Mouse (Mus musculus) kidney, postnatal 0 days (tissue): ENCODE data around the gene H2-Eb1. TPM values are rescaled to one million over a fixed set of nuclear protein-coding genes. Genes with fewer than 3 reads are reported as not detected.

ENCODE experiments used
- ATAC-seq: fragments of 200-750 bp; cut with Nextera tagmentation; replicated peaks from 2 replicates; pipeline ENCODE4 v1.8.0; 2017; ENCODE audit warnings: low read depth, moderate number of reproducible peaks, moderate TSS enrichment, moderate library complexity; ENCODE audit not compliant: low FRiP score
- DNase-seq: peaks from one replicate; pipeline ENCODE4 v3.0.0-alpha.2; 2016; ENCODE audit warnings: low spot score
- H3K27ac ChIP-seq: fragments of 300-500 bp; sonication (generic); 2 replicates; pipeline ENCODE4 v1.5.1; 2014; ENCODE audit warnings: mild to moderate bottlenecking
- H3K27me3 ChIP-seq: fragments of 300-500 bp; sonication (generic); 2 replicates; pipeline ENCODE4 v1.6.1; 2014; ENCODE audit warnings: low read length, mixed read lengths; ENCODE audit not compliant: insufficient read depth
- H3K36me3 ChIP-seq: fragments of 300-500 bp; sonication (generic); 2 replicates; pipeline ENCODE4 v1.6.1; 2014; ENCODE audit warnings: low read length, mixed read lengths; ENCODE audit not compliant: insufficient read depth
- H3K4me1 ChIP-seq: fragments of 300-500 bp; sonication (generic); replicated peaks from 2 replicates; pipeline ENCODE4 v1.6.1; 2014; ENCODE audit warnings: antibody characterized with exemption, low read length, mixed read lengths; ENCODE audit not compliant: insufficient read depth
- H3K4me2 ChIP-seq: fragments of 300-500 bp; sonication (generic); 2 replicates; pipeline ENCODE4 v1.6.1; 2014; ENCODE audit warnings: mild to moderate bottlenecking, low read length, moderate library complexity, mixed read lengths
- H3K4me3 ChIP-seq: fragments of 300-500 bp; sonication (generic); replicated peaks from 2 replicates; pipeline ENCODE4 v1.5.1; 2014; ENCODE audit warnings: low read depth, low read length
- H3K9ac ChIP-seq: fragments of 300-500 bp; sonication (generic); 2 replicates; pipeline ENCODE4 v1.6.1; 2014; ENCODE audit warnings: low read depth, low read length
- H3K9me3 ChIP-seq: fragments of 300-500 bp; sonication (generic); replicated peaks from 2 replicates; pipeline ENCODE4 v1.6.1; 2016; ENCODE audit warnings: low read length, inconsistent platforms, mixed read lengths
- CTCF ChIP-seq: IDR thresholded peaks from 2 replicates; pipeline ENCODE4 v1.5.1; 2016; ENCODE audit warnings: antibody characterized with exemption, low read depth, mild to moderate bottlenecking, moderate library complexity
- WGBS: fragments of 180-500 bp; shearing (Covaris S2); extraction: QIAGEN DNeasy Blood & Tissue Kit; methylation state at CpG from one replicate; pipeline ENCODE4 v1.1.7; 2014; 5-methylcytosine and 5-hydroxymethylcytosine counted together
- polyA plus RNA-seq: library from polyadenylated mRNA; unstranded; fragments of >200 nt; fragmentation: Nextera tagmentation; extraction: Ambion mirVana; gene quantifications from 2 replicates; pipeline ENCODE4 v1.2.1, GENCODE M21; 2015

Gene H2-Eb1
- polyA plus RNA-seq, 1 experiment from 2014 or later = 14.3 TPM

GRCm38 (mm10) chr17:34295307-34295706 is 10.4 kb upstream of the H2-Eb1 start:
- H3K9ac ChIP-seq = no peak overlapping the region
- H3K36me3 ChIP-seq = no peaks in the 10 kb centered on the region
- H3K27ac ChIP-seq = no peak overlapping the region
- no peak for TF ChIP-seq CTCF
- ATAC-seq (no peak), DNase-seq (no peak)
- H3K27me3 ChIP-seq = no peaks in the 10 kb centered on the region
- H3K4me1 ChIP-seq = no peaks in the 10 kb centered on the region
- H3K9me3 ChIP-seq = no peaks in the 10 kb centered on the region
- H3K4me2 ChIP-seq = no peak overlapping the region
- no peak overlapping the region for H3K4me3 ChIP-seq

GRCm38 (mm10) chr17:34295891-34296794 is 9.5 kb upstream of the H2-Eb1 start:
- no peaks in the 10 kb centered on the region for H3K27me3 ChIP-seq
- ATAC-seq = no peak; the same call in none of the 2 replicates
- H3K36me3 ChIP-seq = no peaks in the 10 kb centered on the region
- H3K27ac ChIP-seq = no peak overlapping the region
- no peak for TF ChIP-seq CTCF
- peak overlapping the region; percentile 16; the same call in 1 of the 2 replicates for H3K4me3 ChIP-seq
- H3K4me2 ChIP-seq = peak overlapping the region; percentile 65
- DNase-seq = peak; percentile 93
- H3K4me1 ChIP-seq = no peaks in the 10 kb centered on the region
- no peak overlapping the region for H3K9ac ChIP-seq
- H3K9me3 ChIP-seq = no peaks in the 10 kb centered on the region
- WGBS = 22% methylated on average over 23 of the region's 23 CpGs

GRCm38 (mm10) chr17:34299356-34299755 is 6.3 kb upstream of the H2-Eb1 start:
- no peak for ATAC-seq
- Histone ChIP-seq H3K27ac (no peak overlapping the region), H3K4me1 (no peaks in the 10 kb centered on the region), H3K4me2 (no peak overlapping the region), H3K9ac (no peak overlapping the region), H3K4me3 (no peak overlapping the region), H3K9me3 (no peaks in the 10 kb centered on the region), H3K36me3 (no peaks in the 10 kb centered on the region), H3K27me3 (no peaks in the 10 kb centered on the region)
- no peak for TF ChIP-seq CTCF
- DNase-seq = no peak
- WGBS = 68% methylated on average over 3 of the region's 3 CpGs

- no peak for TF ChIP-seq CTCF
- Histone ChIP-seq H3K4me2 (no peak overlapping the region), H3K27ac (no peak overlapping the region), H3K9ac (no peak overlapping the region), H3K27me3 (no peaks in the 10 kb centered on the region), H3K36me3 (no peaks in the 10 kb centered on the region), H3K4me3 (no peak overlapping the region), H3K4me1 (no peaks in the 10 kb centered on the region), H3K9me3 (no peaks in the 10 kb centered on the region)
- WGBS = 81% methylated on average over 8 of the region's 8 CpGs
- DNase-seq = no peak
- no peak for ATAC-seq
Observed at GRCm38 (mm10) chr17:34300071-34300470, 5.6 kb upstream of the H2-Eb1 start.

- Histone ChIP-seq H3K36me3 (no peaks in the 10 kb centered on the region), H3K4me2 (no peak overlapping the region), H3K4me3 (no peak overlapping the region), H3K27ac (no peak overlapping the region), H3K9me3 (no peaks in the 10 kb centered on the region), H3K9ac (no peak overlapping the region), H3K4me1 (no peaks in the 10 kb centered on the region), H3K27me3 (no peaks in the 10 kb centered on the region)
- no peak for DNase-seq
- ATAC-seq = no peak
- no peak for TF ChIP-seq CTCF
- WGBS = 69% methylated on average over 23 of the region's 23 CpGs
Observed at GRCm38 (mm10) chr17:34300691-34301566, 4.7 kb upstream of the H2-Eb1 start.

- Histone ChIP-seq H3K4me1 (no peaks in the 10 kb centered on the region), H3K36me3 (no peaks in the 10 kb centered on the region), H3K27me3 (no peaks in the 10 kb centered on the region), H3K9ac (no peak overlapping the region), H3K4me2 (no peak overlapping the region), H3K27ac (no peak overlapping the region), H3K9me3 (no peaks in the 10 kb centered on the region), H3K4me3 (no peak overlapping the region)
- no peak for ATAC-seq
- no peak for DNase-seq
- 85% methylated on average over 4 of the region's 4 CpGs for WGBS
- no peak for TF ChIP-seq CTCF
Observed at GRCm38 (mm10) chr17:34301670-34302190, 3.9 kb upstream of the H2-Eb1 start.
